In genomic region chr13:100940791-100941190, GRCm38 (mm10) we compare ENCODE assay signal across 15 mouse cellular contexts.
DNase-seq lines count a peak whose midpoint lies in the region; ATAC-seq lines count a peak whose summit lies in the region.
"Had no signal": no experiment of that assay in that cellular context is flagged by ENCODE, and none has a peak within 500 bp of the region (broad histone marks: within the 10 kb centered on the region; RNA-seq: fewer than 3 reads in every experiment).

No protein-coding gene starts in this region.

- no peaks in the 10 kb centered on the region for H3K27me3 ChIP-seq in forebrain, embryonic 14.5 days (replicated peaks; ENCODE audit: control insufficient read depth, insufficient read depth, low read length)
- H3K27me3 ChIP-seq: heart, embryonic 15.5 days; liver, embryonic 13.5 days; midbrain, embryonic 12.5 days; Patski; stomach, embryonic 15.5 days had no signal

- H3K9ac ChIP-seq in forebrain, embryonic 14.5 days (ENCODE audit: low read length), result no peak overlapping the region
- H3K9ac ChIP-seq: heart, embryonic 15.5 days; liver, embryonic 13.5 days; midbrain, embryonic 12.5 days; stomach, embryonic 15.5 days had no signal

- no peak overlapping the region for H3K4me3 ChIP-seq in forebrain, embryonic 14.5 days (ENCODE audit: low read depth, low read length)
- H3K4me3 ChIP-seq: embryonic facial prominence, embryonic 10.5 days; heart, embryonic 15.5 days; liver, embryonic 13.5 days; midbrain, embryonic 12.5 days; stomach, embryonic 15.5 days had no signal

- H3K27ac ChIP-seq in forebrain, embryonic 14.5 days (ENCODE audit: low read depth, low read length), result no peak overlapping the region
- H3K27ac ChIP-seq: embryonic facial prominence, embryonic 10.5 days; heart, embryonic 15.5 days; liver, embryonic 13.5 days; midbrain, embryonic 12.5 days; stomach, embryonic 15.5 days had no signal

- no peak overlapping the region for H3K4me2 ChIP-seq in forebrain, embryonic 14.5 days (ENCODE audit: low read length)
- H3K4me2 ChIP-seq: heart, embryonic 15.5 days; liver, embryonic 13.5 days; midbrain, embryonic 12.5 days; stomach, embryonic 15.5 days had no signal

- no peaks in the 10 kb centered on the region for H3K4me1 ChIP-seq in forebrain, embryonic 14.5 days (ENCODE audit: control insufficient read depth, insufficient read depth, low read length)
- H3K4me1 ChIP-seq: liver, embryonic 13.5 days; midbrain, embryonic 12.5 days; stomach, embryonic 15.5 days had no signal

- H3K9me3 ChIP-seq in forebrain, embryonic 14.5 days (replicated peaks; ENCODE audit: control insufficient read depth, low read length), result no peaks in the 10 kb centered on the region
- H3K9me3 ChIP-seq: embryonic facial prominence, embryonic 10.5 days; heart, embryonic 15.5 days; liver, embryonic 13.5 days; midbrain, embryonic 12.5 days; stomach, embryonic 15.5 days had no signal

- H3K36me3 ChIP-seq in forebrain, embryonic 14.5 days (ENCODE audit: control insufficient read depth, insufficient read depth, low read length), result no peaks in the 10 kb centered on the region
- H3K36me3 ChIP-seq: embryonic facial prominence, embryonic 10.5 days; heart, embryonic 15.5 days; liver, embryonic 13.5 days; midbrain, embryonic 12.5 days; stomach, embryonic 15.5 days had no signal

- peak; percentile 23 to 25 for DNase-seq in cerebellum, adult 18-20 months
- peak; percentile 13 for DNase-seq in kidney, postnatal 14 days
- DNase-seq in kidney, adult 18-20 months, result no peak
- peak; percentile 36 for DNase-seq in urinary bladder, postnatal 14 days (ENCODE audit: low spot score)
- no peak for DNase-seq in urinary bladder, postnatal 25 days (ENCODE audit: low spot score)
- no peak for DNase-seq in forebrain, embryonic 14.5 days (ENCODE audit: low spot score)
- DNase-seq: cerebellum, adult 11 months; liver, embryonic 13.5 days; thymus, postnatal 25 days had no signal

- 80% methylated on average over 13 of the region's 13 CpGs for WGBS in forebrain, embryonic 14.5 days

- no peak for ATAC-seq in cerebellum, adult (ENCODE audit: insufficient number of reproducible peaks, low FRiP score, low TSS enrichment)
- no peak for ATAC-seq in forebrain, embryonic 14.5 days
- ATAC-seq: Patski had no signal

Comparison
In these comparisons a context has a peak if more than half of its experiments do, and no peak if none do; other contexts are left out.
1. DNase-seq: peak in cerebellum, adult 18-20 months (2 of 2), kidney, postnatal 14 days (single experiment) and urinary bladder, postnatal 14 days (single experiment); none in kidney, adult 18-20 months (single experiment), urinary bladder, postnatal 25 days (single experiment) and forebrain, embryonic 14.5 days (single experiment).